Mouse (Mus musculus) CH12.LX (cell line): ENCODE data around the gene Fzd5. TPM values are rescaled to one million over a fixed set of nuclear protein-coding genes. Genes with fewer than 3 reads are reported as not detected.

Experiments used
- polyA plus RNA-seq: library from polyadenylated mRNA; unstranded; fragments of >175 nt; gene quantifications from 2 replicates; pipeline ENCODE4 v1.2.1, GENCODE M21; 2012; ENCODE audit warnings: low read depth; ENCODE audit not compliant: insufficient read length
- total RNA-seq, 2 experiments: library from RNA; depleted of rRNA; stranded (reverse); fragments of 300-350 nt in 1 of 2; fragments of >200 nt in 1 of 2; gene quantifications; 2 replicates each; pipeline ENCODE4 v1.2.3; 2012 to 2014

Gene Fzd5
- total and polyA plus RNA-seq, 3 experiments = 0.40 to 1.1 (median 0.47) TPM

Other genes starting within 250 kb of the Fzd5 start
- gene Creb1, start 205.1 kb downstream of the Fzd5 start, total RNA-seq (2012; rRNA removed) = 40.6 and 42.8 TPM in 2 replicates
- gene Creb1, start 205.1 kb downstream of the Fzd5 start, total RNA-seq (2014; rRNA removed) = 24.2 and 25.4 TPM in 2 replicates
- 21.0 and 23.8 TPM in 2 replicates for gene Creb1, start 205.1 kb downstream of the Fzd5 start, polyA plus RNA-seq
- gene Mettl21a, start 120.5 kb downstream of the Fzd5 start, total RNA-seq (2012; rRNA removed) = 19.6 and 25.7 TPM in 2 replicates
- gene Mettl21a, start 120.5 kb downstream of the Fzd5 start, total RNA-seq (2014; rRNA removed) = 38.8 and 40.1 TPM in 2 replicates
- 18.4 and 18.9 TPM in 2 replicates for gene Mettl21a, start 120.5 kb downstream of the Fzd5 start, polyA plus RNA-seq
- 2.8 and 3.4 TPM in 2 replicates for gene Ccnyl1, start 47.3 kb downstream of the Fzd5 start, total RNA-seq (2012; rRNA removed)
- gene Ccnyl1, start 47.3 kb downstream of the Fzd5 start, total RNA-seq (2014; rRNA removed) = 5.3 and 5.6 TPM in 2 replicates
- 7.8 and 9.0 TPM in 2 replicates for gene Ccnyl1, start 47.3 kb downstream of the Fzd5 start, polyA plus RNA-seq
- gene Plekhm3, start 219.1 kb upstream of the Fzd5 start, total RNA-seq (2012; rRNA removed) = 14.1 and 14.6 TPM in 2 replicates
- 9.5 and 9.9 TPM in 2 replicates for gene Plekhm3, start 219.1 kb upstream of the Fzd5 start, total RNA-seq (2014; rRNA removed)
- 11.3 and 13.0 TPM in 2 replicates for gene Plekhm3, start 219.1 kb upstream of the Fzd5 start, polyA plus RNA-seq